Mouse (Mus musculus) heart, embryonic 11.5 days (tissue): ENCODE results near the gene Mrps27. TPM values are rescaled to one million over a fixed set of nuclear protein-coding genes. Genes with fewer than 3 reads are reported as not detected.

ENCODE experiments used
- ATAC-seq: fragments of 200-750 bp; cut with Nextera tagmentation; replicated peaks from 2 replicates; pipeline ENCODE4 v1.8.0; 2017; ENCODE audit warnings: moderate library complexity; ENCODE audit not compliant: insufficient number of reproducible peaks, low FRiP score, low TSS enrichment
- H3K27ac ChIP-seq: fragments of 300-500 bp; sonication (generic); 2 replicates; pipeline ENCODE4 v1.5.1; 2014; ENCODE audit warnings: mild to moderate bottlenecking, low read depth, low read length
- H3K27me3 ChIP-seq: fragments of 300-500 bp; sonication (generic); 2 replicates; pipeline ENCODE4 v1.6.1; 2014; ENCODE audit warnings: mild to moderate bottlenecking, low read length, mixed read lengths; ENCODE audit not compliant: control insufficient read depth, insufficient read depth
- H3K36me3 ChIP-seq: fragments of 300-500 bp; sonication (generic); 2 replicates; pipeline ENCODE4 v1.6.1; 2014; ENCODE audit warnings: mild to moderate bottlenecking, low read length, moderate library complexity, mixed read lengths; ENCODE audit not compliant: control insufficient read depth, insufficient read depth
- H3K4me1 ChIP-seq: fragments of 300-500 bp; sonication (generic); 2 replicates; pipeline ENCODE4 v1.6.1; 2014; ENCODE audit warnings: low read length; ENCODE audit not compliant: control insufficient read depth, insufficient read depth
- H3K4me2 ChIP-seq: fragments of 300-500 bp; sonication (generic); 2 replicates; pipeline ENCODE4 v1.6.1; 2014; ENCODE audit warnings: mild to moderate bottlenecking, moderate library complexity
- H3K4me3 ChIP-seq: fragments of 300-500 bp; sonication (generic); 2 replicates; pipeline ENCODE4 v1.5.1; 2014; ENCODE audit warnings: low read depth, low read length
- H3K9ac ChIP-seq: fragments of 300-500 bp; sonication (generic); 2 replicates; pipeline ENCODE4 v1.6.1; 2014; ENCODE audit warnings: mild to moderate bottlenecking, low read depth, low read length, moderate library complexity
- H3K9me3 ChIP-seq: fragments of 300-500 bp; sonication (generic); replicated peaks from 2 replicates; pipeline ENCODE4 v1.6.1; 2016; ENCODE audit warnings: low read length; ENCODE audit not compliant: control insufficient read depth
- WGBS: fragments of 180-500 bp; shearing (Covaris S2); extraction: QIAGEN DNeasy Blood & Tissue Kit; methylation state at CpG from one replicate; pipeline ENCODE4 v1.1.7; 2014; ENCODE audit not compliant: insufficient replicate concordance; 5-methylcytosine and 5-hydroxymethylcytosine counted together
- polyA plus RNA-seq: library from polyadenylated mRNA; unstranded; fragments of >200 nt; fragmentation: Nextera tagmentation; extraction: Ambion mirVana; gene quantifications from 2 replicates; pipeline ENCODE4 v1.2.1, GENCODE M21; 2014

Mrps27 gene
- polyA plus RNA-seq, 1 experiment from 2014 or later: 73.1 TPM

- Histone ChIP-seq H3K9ac (no peak overlapping the region), H3K36me3 (peaks cover 22% of the 10 kb centered on the region), H3K4me3 (no peak overlapping the region), H3K4me2 (no peak overlapping the region), H3K9me3 (no peaks in the 10 kb centered on the region), H3K27me3 (no peaks in the 10 kb centered on the region), H3K27ac (no peak overlapping the region), H3K4me1 (peaks cover 7% of the 10 kb centered on the region; the same call in 1 of the 2 replicates)
- 85% methylated on average over 7 of the region's 7 CpGs for WGBS
- ATAC-seq: no peak
These were observed 99.0 kb downstream of the Mrps27 start for GRCm38 (mm10) chr13:99443484-99444175.

- WGBS: 36% methylated on average over 10 of the region's 10 CpGs
- Histone ChIP-seq H3K4me1 (peaks cover 7% of the 10 kb centered on the region; the same call in 1 of the 2 replicates), H3K36me3 (peaks cover 21% of the 10 kb centered on the region), H3K27me3 (no peaks in the 10 kb centered on the region), H3K9ac (no peak overlapping the region), H3K9me3 (no peaks in the 10 kb centered on the region), H3K4me3 (no peak overlapping the region), H3K27ac (no peak overlapping the region), H3K4me2 (no peak overlapping the region; the same call in 1 of the 2 replicates)
- ATAC-seq: no peak
These were observed 99.9 kb downstream of the Mrps27 start for GRCm38 (mm10) chr13:99444431-99444871.

DNA sequence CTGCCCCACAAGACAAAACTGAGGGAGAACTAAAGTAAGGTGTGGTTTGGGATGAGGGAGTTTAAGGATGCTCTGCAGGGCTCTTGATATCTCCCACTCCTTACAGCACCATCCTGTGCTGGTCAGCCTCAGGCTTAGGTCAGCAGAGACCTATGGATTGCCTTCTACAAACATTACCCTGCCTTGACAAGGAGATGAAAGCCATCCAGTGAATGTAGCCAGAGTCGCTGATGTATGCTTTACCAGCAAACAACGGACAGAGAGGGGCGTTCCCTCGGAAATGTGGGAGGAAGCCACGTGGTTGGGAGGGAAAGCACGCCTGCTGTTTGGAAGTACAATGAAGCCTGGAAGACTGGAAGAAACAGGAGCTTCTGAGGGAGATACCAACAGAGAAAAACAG lies 100.3 kb downstream of the Mrps27 start:
- H3K27ac ChIP-seq: no peak overlapping the region
- peaks cover 7% of the 10 kb centered on the region; the same call in 1 of the 2 replicates for H3K4me1 ChIP-seq
- no peaks in the 10 kb centered on the region for H3K27me3 ChIP-seq
- peaks cover 16% of the 10 kb centered on the region for H3K36me3 ChIP-seq
- H3K4me3 ChIP-seq: no peak overlapping the region
- no peak for ATAC-seq
- H3K4me2 ChIP-seq: no peak overlapping the region; the same call in 1 of the 2 replicates
- no peak overlapping the region for H3K9ac ChIP-seq
- 9% methylated on average over 6 of the region's 6 CpGs for WGBS
- no peaks in the 10 kb centered on the region for H3K9me3 ChIP-seq

- Histone ChIP-seq H3K9ac (no peak overlapping the region), H3K4me3 (no peak overlapping the region), H3K36me3 (peaks cover 4% of the 10 kb centered on the region; the same call in 1 of the 2 replicates), H3K4me2 (no peak overlapping the region), H3K27ac (no peak overlapping the region), H3K27me3 (no peaks in the 10 kb centered on the region), H3K9me3 (no peaks in the 10 kb centered on the region; the same call in 1 of the 2 replicates), H3K4me1 (peaks cover 7% of the 10 kb centered on the region; the same call in 1 of the 2 replicates)
- WGBS: 82% methylated on average over 7 of the region's 7 CpGs
- ATAC-seq: no peak
These were observed 102.4 kb downstream of the Mrps27 start for GRCm38 (mm10) chr13:99447002-99447401.

GRCm38 (mm10) chr13:99447403-99448199 lies 103.0 kb downstream of the Mrps27 start:
- no peak overlapping the region for H3K9ac ChIP-seq
- peaks cover 7% of the 10 kb centered on the region; the same call in 1 of the 2 replicates for H3K4me1 ChIP-seq
- H3K36me3 ChIP-seq: no peaks in the 10 kb centered on the region; the same call in 1 of the 2 replicates
- H3K4me2 ChIP-seq: no peak overlapping the region
- H3K27me3 ChIP-seq: no peaks in the 10 kb centered on the region
- peaks cover 3% of the 10 kb centered on the region; the same call in 1 of the 2 replicates for H3K9me3 ChIP-seq
- ATAC-seq: no peak
- WGBS: 59% methylated on average over 11 of the region's 11 CpGs
- no peak overlapping the region for H3K27ac ChIP-seq
- no peak overlapping the region for H3K4me3 ChIP-seq

DNA sequence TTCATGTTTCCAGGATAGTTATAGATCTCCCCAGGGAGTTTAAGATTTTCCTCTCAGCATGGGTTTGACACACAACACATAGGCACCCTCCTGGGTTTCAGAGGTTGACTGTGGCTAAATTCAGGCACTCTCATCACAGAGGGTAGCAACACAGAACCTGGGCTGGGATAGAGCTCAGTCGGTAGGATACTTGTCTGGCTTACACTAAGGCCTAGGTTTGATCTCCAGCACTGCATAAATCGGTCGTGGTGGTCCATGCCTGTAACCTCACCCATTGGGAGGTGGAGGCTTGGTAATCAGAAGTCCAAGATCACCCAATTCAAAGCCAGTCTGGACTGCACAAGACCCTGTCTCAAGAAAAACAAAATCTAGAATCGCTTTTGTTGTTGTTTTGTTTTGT lies 103.7 kb downstream of the Mrps27 start:
- no peak overlapping the region for H3K4me2 ChIP-seq
- peaks cover 3% of the 10 kb centered on the region; the same call in 1 of the 2 replicates for H3K9me3 ChIP-seq
- H3K9ac ChIP-seq: no peak overlapping the region
- no peaks in the 10 kb centered on the region for H3K36me3 ChIP-seq
- peaks cover 7% of the 10 kb centered on the region; the same call in 1 of the 2 replicates for H3K4me1 ChIP-seq
- 66% methylated on average over 4 of the region's 4 CpGs for WGBS
- no peak overlapping the region for H3K4me3 ChIP-seq
- no peak for ATAC-seq
- no peaks in the 10 kb centered on the region for H3K27me3 ChIP-seq
- no peak overlapping the region for H3K27ac ChIP-seq

GRCm38 (mm10) chr13:99449547-99449946 lies 105.0 kb downstream of the Mrps27 start:
- H3K9ac ChIP-seq: no peak overlapping the region
- H3K4me2 ChIP-seq: no peak overlapping the region
- 83% methylated on average over 4 of the region's 4 CpGs for WGBS
- no peak overlapping the region for H3K4me3 ChIP-seq
- no peak for ATAC-seq
- no peak overlapping the region for H3K27ac ChIP-seq
- H3K27me3 ChIP-seq: no peaks in the 10 kb centered on the region
- peaks cover 7% of the 10 kb centered on the region; the same call in 1 of the 2 replicates for H3K4me1 ChIP-seq
- no peaks in the 10 kb centered on the region for H3K36me3 ChIP-seq
- H3K9me3 ChIP-seq: peaks cover 3% of the 10 kb centered on the region; the same call in 1 of the 2 replicates

GRCm38 (mm10) chr13:99450766-99451165 lies 106.2 kb downstream of the Mrps27 start:
- H3K4me2 ChIP-seq: no peak overlapping the region
- H3K36me3 ChIP-seq: no peaks in the 10 kb centered on the region
- WGBS: 70% methylated on average over 7 of the region's 7 CpGs
- no peaks in the 10 kb centered on the region for H3K27me3 ChIP-seq
- no peak for ATAC-seq
- peaks cover 14% of the 10 kb centered on the region for H3K4me1 ChIP-seq
- H3K9ac ChIP-seq: no peak overlapping the region
- no peak overlapping the region for H3K27ac ChIP-seq
- H3K4me3 ChIP-seq: no peak overlapping the region
- peaks cover 3% of the 10 kb centered on the region; the same call in 1 of the 2 replicates for H3K9me3 ChIP-seq
